18 mouse cellular contexts compared by ENCODE assay signal in the genomic region with DNA sequence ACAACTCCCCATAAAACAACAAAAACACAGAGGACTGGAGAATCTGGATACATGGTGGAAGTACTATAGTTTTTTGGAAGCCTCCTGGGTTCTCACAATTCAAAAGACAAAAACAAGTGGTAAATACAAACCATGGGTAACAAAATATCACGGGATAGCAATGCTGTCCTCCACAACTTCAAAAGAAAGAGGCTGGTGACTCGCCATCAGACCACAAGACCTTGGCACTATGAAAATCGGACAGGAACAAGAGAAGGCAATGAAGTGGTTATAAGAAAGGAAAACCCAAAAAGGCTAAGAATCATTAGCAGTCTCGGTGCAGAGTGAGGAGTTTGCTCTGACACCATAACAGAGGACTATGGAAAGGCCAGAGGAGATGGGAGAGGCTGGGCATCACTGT.
DNase-seq lines count a peak whose midpoint lies in the region; ATAC-seq lines count a peak whose summit lies in the region.
"Had no signal": no experiment of that assay in that cellular context is flagged by ENCODE, and none has a peak within 500 bp of the region (broad histone marks: within the 10 kb centered on the region; RNA-seq: fewer than 3 reads in every experiment).

No protein-coding gene starts in this region.

- 0 out of 2 replicates have a peak, but pooled peaks cover 5% of the 10 kb centered on the region for H3K9me3 ChIP-seq in forebrain, embryonic 13.5 days (replicated peaks)
- H3K9me3 ChIP-seq in forebrain, embryonic 14.5 days (replicated peaks; ENCODE audit: control insufficient read depth, low read length): no peaks in the 10 kb centered on the region

- H3K36me3 ChIP-seq in forebrain, embryonic 13.5 days (ENCODE audit: poor library complexity, severe bottlenecking): no peaks in the 10 kb centered on the region
- no peaks in the 10 kb centered on the region for H3K36me3 ChIP-seq in forebrain, embryonic 14.5 days (ENCODE audit: control insufficient read depth, insufficient read depth, low read length)
- H3K36me3 ChIP-seq: embryonic facial prominence, embryonic 12.5 days had no signal

- no peak overlapping the region for H3K9ac ChIP-seq in forebrain, embryonic 13.5 days
- no peak overlapping the region for H3K9ac ChIP-seq in forebrain, embryonic 14.5 days (ENCODE audit: low read length)
- H3K9ac ChIP-seq: embryonic facial prominence, embryonic 12.5 days; forebrain, embryonic 12.5 days had no signal

- 97% methylated on average over 4 of the region's 4 CpGs for WGBS in forebrain, embryonic 13.5 days
- 87% methylated on average over 4 of the region's 4 CpGs for WGBS in forebrain, embryonic 14.5 days

- ATAC-seq in forebrain, embryonic 13.5 days: no peak
- ATAC-seq in forebrain, embryonic 14.5 days: no peak

- H3K4me1 ChIP-seq in forebrain, embryonic 13.5 days: no peaks in the 10 kb centered on the region
- H3K4me1 ChIP-seq in forebrain, embryonic 14.5 days (ENCODE audit: control insufficient read depth, insufficient read depth, low read length): no peaks in the 10 kb centered on the region
- H3K4me1 ChIP-seq: embryonic facial prominence, embryonic 12.5 days; forebrain, embryonic 10.5 days; forebrain, embryonic 12.5 days had no signal

- no peaks in the 10 kb centered on the region for H3K27me3 ChIP-seq in forebrain, embryonic 13.5 days
- no peaks in the 10 kb centered on the region for H3K27me3 ChIP-seq in forebrain, embryonic 14.5 days (replicated peaks; ENCODE audit: control insufficient read depth, insufficient read depth, low read length)
- H3K27me3 ChIP-seq: embryonic facial prominence, embryonic 12.5 days; forebrain, embryonic 12.5 days had no signal

- no peak overlapping the region for H3K4me3 ChIP-seq in forebrain, embryonic 13.5 days
- H3K4me3 ChIP-seq in forebrain, embryonic 14.5 days (ENCODE audit: low read depth, low read length): no peak overlapping the region
- H3K4me3 ChIP-seq: embryonic facial prominence, embryonic 10.5 days; embryonic facial prominence, embryonic 12.5 days; forebrain, embryonic 10.5 days; forebrain, embryonic 12.5 days had no signal

- peak overlapping the region; percentile 6; the same call in 1 of the 2 replicates for H3K27ac ChIP-seq in forebrain, embryonic 13.5 days
- H3K27ac ChIP-seq in forebrain, embryonic 14.5 days (ENCODE audit: low read depth, low read length): no peak overlapping the region
- H3K27ac ChIP-seq: embryonic facial prominence, embryonic 10.5 days; embryonic facial prominence, embryonic 12.5 days; forebrain, embryonic 10.5 days; forebrain, embryonic 12.5 days had no signal

- DNase-seq in forebrain, embryonic 14.5 days (ENCODE audit: low spot score): no peak
- DNase-seq in 416B (ENCODE audit: low read depth): peak; percentile 33
- DNase-seq in NIH3T3 (ENCODE audit: low read depth): peak; percentile 25
- DNase-seq in adrenal gland, postnatal 36 days: no peak
- DNase-seq in thymus, postnatal 4 days: no peak
- DNase-seq: adrenal gland, adult 2 months; adrenal gland, postnatal 10 days; adrenal gland, postnatal 25 days; cerebellum, adult 11-12 months; cerebellum, adult 2 months; cerebellum, adult 9-10 months; cerebellum, postnatal 10 days; cerebellum, postnatal 25 days had no signal

- no peak overlapping the region for H3K4me2 ChIP-seq in forebrain, embryonic 13.5 days
- no peak overlapping the region for H3K4me2 ChIP-seq in forebrain, embryonic 14.5 days (ENCODE audit: low read length)
- H3K4me2 ChIP-seq: embryonic facial prominence, embryonic 12.5 days; forebrain, embryonic 12.5 days had no signal

Comparison
In these comparisons a context has a peak if more than half of its experiments do, and no peak if none do; other contexts are left out.
1. DNase-seq: peak in 416B (single experiment) and NIH3T3 (single experiment); none in forebrain, embryonic 14.5 days (single experiment), adrenal gland, postnatal 36 days (0 of 2) and thymus, postnatal 4 days (single experiment).